Mouse (Mus musculus) liver, postnatal 0 days (tissue): ENCODE measurements around the gene Pcdh15.

Source experiments
- CTCF ChIP-seq: sonication (generic); IDR thresholded peaks from 2 replicates; pipeline ENCODE4 v1.5.1; 2016; ENCODE audit warnings: antibody characterized with exemption, low read depth
- EP300 ChIP-seq: IDR thresholded peaks from 2 replicates; pipeline ENCODE4 v1.6.1; 2016; ENCODE audit warnings: antibody characterized with exemption, low read depth, mild to moderate bottlenecking

DNA sequence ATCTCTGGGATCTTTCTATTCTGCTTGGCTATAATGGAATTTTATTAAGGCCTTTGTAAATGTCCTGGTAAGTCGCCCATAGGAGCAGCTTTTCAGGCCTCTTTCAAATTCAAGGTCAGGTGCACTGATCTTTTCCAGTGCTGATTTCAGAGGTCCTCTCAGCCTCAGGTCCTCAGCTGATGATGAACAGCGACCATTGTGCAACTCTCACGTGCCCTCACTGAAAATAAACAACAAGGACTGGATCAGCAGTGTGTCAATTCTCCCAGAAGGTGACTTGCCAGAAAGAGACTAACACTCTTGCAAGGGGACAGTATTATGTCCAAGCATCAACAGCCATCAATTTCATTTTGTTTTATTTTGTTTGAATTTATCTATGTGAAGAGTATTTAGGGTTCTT lies 654.7 kb downstream of the Pcdh15 start:
- TF ChIP-seq CTCF (no peak), EP300 (no peak)
